Mouse (Mus musculus) limb, embryonic 14.5 days (tissue): ENCODE results near the gene Fam3a. TPM values are rescaled to one million over a fixed set of nuclear protein-coding genes. Genes with fewer than 3 reads are reported as not detected.
A peak's percentile ranks its signal among the peaks of the same experiment; 100 is the strongest.

Source experiments
- ATAC-seq: fragments of 200-750 bp; cut with Nextera tagmentation; 2 replicates; pipeline ENCODE4 v1.8.0; 2017; ENCODE audit warnings: low read depth, moderate number of reproducible peaks, moderate TSS enrichment; ENCODE audit not compliant: low FRiP score
- DNase-seq: peaks from one replicate; pipeline ENCODE4 v3.0.0-alpha.2; 2015; ENCODE audit warnings: low spot score
- H3K27ac ChIP-seq: fragments of 300-500 bp; sonication (generic); replicated peaks from 2 replicates; pipeline ENCODE4 v1.5.1; 2014; ENCODE audit warnings: low read depth, mild to moderate bottlenecking, low read length, moderate library complexity, mixed read lengths
- H3K27me3 ChIP-seq: fragments of 300-500 bp; sonication (generic); 2 replicates; pipeline ENCODE4 v1.6.1; 2014; ENCODE audit warnings: low read length, mixed read lengths; ENCODE audit not compliant: control insufficient read depth, insufficient read depth
- H3K36me3 ChIP-seq: fragments of 300-500 bp; sonication (generic); 2 replicates; pipeline ENCODE4 v1.6.1; 2014; ENCODE audit warnings: mild to moderate bottlenecking, low read length, moderate library complexity, mixed read lengths; ENCODE audit not compliant: control insufficient read depth, insufficient read depth
- H3K4me1 ChIP-seq: fragments of 300-500 bp; sonication (generic); 2 replicates; pipeline ENCODE4 v1.6.1; 2014; ENCODE audit warnings: antibody characterized with exemption, low read length, mixed read lengths; ENCODE audit not compliant: control insufficient read depth, insufficient read depth
- H3K4me2 ChIP-seq: fragments of 300-500 bp; sonication (generic); replicated peaks from 2 replicates; pipeline ENCODE4 v1.6.1; 2014; ENCODE audit warnings: low read depth, mild to moderate bottlenecking, low read length, moderate library complexity; ENCODE audit not compliant: severe bottlenecking
- H3K4me3 ChIP-seq: fragments of 300-500 bp; sonication (generic); replicated peaks from 2 replicates; pipeline ENCODE4 v1.5.1; 2014; ENCODE audit warnings: low read length
- H3K9ac ChIP-seq: fragments of 300-500 bp; sonication (generic); 2 replicates; pipeline ENCODE4 v1.6.1; 2014; ENCODE audit warnings: mild to moderate bottlenecking, low read depth, low read length, moderate library complexity; ENCODE audit not compliant: severe bottlenecking
- H3K9me3 ChIP-seq: fragments of 300-500 bp; sonication (generic); 2 replicates; pipeline ENCODE4 v1.6.1; 2016; ENCODE audit warnings: low read length; ENCODE audit not compliant: control insufficient read depth
- POLR2A ChIP-seq: fragments of 200-500 bp; IDR thresholded peaks from 2 replicates; pipeline ENCODE4 v1.8.0; 2012; ENCODE audit warnings: inconsistent platforms, mild to moderate bottlenecking, moderate library complexity, borderline replicate concordance; ENCODE audit not compliant: insufficient read depth, insufficient read length; ENCODE audit errors: extremely low read depth
- WGBS: fragments of 180-500 bp; shearing (Covaris S2); extraction: QIAGEN DNeasy Blood & Tissue Kit; methylation state at CpG from one replicate; pipeline ENCODE4 v1.1.7; 2014; 5-methylcytosine and 5-hydroxymethylcytosine counted together
- polyA plus RNA-seq, 2 experiments: library from polyadenylated mRNA; depleted of rRNA in 1 of 2; stranded (reverse) in 1 of 2; unstranded in 1 of 2; fragments of >200 nt; fragmentation: Nextera tagmentation in 1 of 2; extraction: Ambion mirVana in 1 of 2; gene quantifications; 2 replicates each; pipeline versions ENCODE4 v1.2.1 to v1.2.3; 2012 to 2014

Fam3a gene
- polyA plus RNA-seq, 2 experiments, result 39.3 to 50.6 TPM

DNA sequence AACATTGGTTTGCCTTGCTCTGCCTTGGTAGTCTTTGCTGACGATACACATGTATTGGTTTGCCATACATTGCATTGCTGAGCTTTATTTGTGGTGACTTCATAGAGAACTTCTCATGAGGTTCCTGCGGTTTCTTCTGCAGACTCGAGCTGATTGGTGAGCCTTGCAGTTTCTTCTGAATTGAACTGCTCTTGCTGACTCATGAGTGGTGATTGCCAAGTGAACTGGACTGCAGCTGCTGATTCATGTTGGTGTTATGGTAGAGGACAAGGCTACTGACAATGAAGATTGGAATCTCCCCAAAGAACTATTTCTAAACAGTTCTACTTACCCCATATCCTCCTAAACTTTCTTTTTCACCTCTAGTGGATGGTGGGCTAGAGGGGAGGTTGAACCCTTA lies 7.1 kb upstream of the Fam3a start:
- ATAC-seq (no peak), DNase-seq (no peak)
- TF ChIP-seq POLR2A, result no peak
- H3K27me3 ChIP-seq, result no peaks in the 10 kb centered on the region
- no peak overlapping the region for H3K4me3 ChIP-seq
- no peaks in the 10 kb centered on the region for H3K36me3 ChIP-seq
- H3K4me1 ChIP-seq, result no peaks in the 10 kb centered on the region
- no peak overlapping the region for H3K9ac ChIP-seq
- no peak overlapping the region for H3K4me2 ChIP-seq
- WGBS, result 83% methylated on average over 3 of the region's 3 CpGs
- H3K27ac ChIP-seq, result no peak overlapping the region
- H3K9me3 ChIP-seq, result no peaks in the 10 kb centered on the region

DNA sequence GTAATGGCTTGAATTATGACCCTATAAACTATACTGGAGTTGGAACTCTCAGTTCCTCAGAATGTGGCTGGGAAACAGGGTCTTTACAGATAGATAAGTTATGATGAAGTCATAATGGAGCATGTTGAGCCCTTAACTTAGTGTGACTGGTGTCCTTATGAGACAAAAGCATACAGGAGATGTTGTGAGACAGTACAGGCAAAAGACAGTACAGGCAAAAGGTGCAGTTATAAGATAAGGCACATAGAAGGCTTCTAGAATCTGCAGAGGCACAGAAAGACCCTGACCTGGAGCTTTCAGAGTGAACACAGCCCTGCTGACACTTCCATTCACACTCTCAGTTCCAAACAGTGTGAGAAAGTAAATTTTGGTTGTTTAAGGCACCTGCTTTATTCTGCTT lies 4.9 kb downstream of the Fam3a start:
- Histone ChIP-seq H3K4me2 (no peak overlapping the region), H3K4me1 (no peaks in the 10 kb centered on the region; the same call in 1 of the 2 replicates), H3K9me3 (no peaks in the 10 kb centered on the region), H3K9ac (no peak overlapping the region), H3K27ac (no peak overlapping the region), H3K4me3 (no peak overlapping the region), H3K36me3 (peaks cover 4% of the 10 kb centered on the region; the same call in 1 of the 2 replicates), H3K27me3 (no peaks in the 10 kb centered on the region)
- ATAC-seq (no peak), DNase-seq (no peak)
- no peak for TF ChIP-seq POLR2A

DNA sequence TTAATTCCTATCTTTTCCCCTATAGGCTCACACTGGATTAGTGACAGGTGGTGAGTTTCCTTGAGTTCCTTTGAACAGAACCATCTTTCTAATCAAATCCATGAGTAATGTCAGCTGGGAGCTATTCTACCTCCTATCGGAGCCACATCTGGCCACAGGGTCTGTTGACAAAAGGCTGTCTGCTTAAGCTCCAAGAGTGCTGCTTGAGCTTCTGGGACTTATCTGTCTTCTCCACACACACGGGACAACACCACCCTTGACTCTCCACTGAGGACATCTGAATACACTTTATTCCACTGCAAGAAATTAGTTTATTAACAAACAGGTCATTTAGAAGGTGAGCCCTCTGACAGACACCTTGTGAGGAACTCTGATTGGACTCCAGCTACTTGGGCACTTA lies 8.6 kb downstream of the Fam3a start:
- ATAC-seq (no peak), DNase-seq (no peak)
- Histone ChIP-seq H3K36me3 (peaks cover 4% of the 10 kb centered on the region; the same call in 1 of the 2 replicates), H3K4me2 (no peak overlapping the region), H3K27ac (no peak overlapping the region), H3K4me1 (no peaks in the 10 kb centered on the region), H3K9ac (no peak overlapping the region), H3K4me3 (no peak overlapping the region), H3K27me3 (no peaks in the 10 kb centered on the region), H3K9me3 (no peaks in the 10 kb centered on the region)
- 68% methylated on average over 2 of the region's 2 CpGs for WGBS
- no peak for TF ChIP-seq POLR2A

DNA sequence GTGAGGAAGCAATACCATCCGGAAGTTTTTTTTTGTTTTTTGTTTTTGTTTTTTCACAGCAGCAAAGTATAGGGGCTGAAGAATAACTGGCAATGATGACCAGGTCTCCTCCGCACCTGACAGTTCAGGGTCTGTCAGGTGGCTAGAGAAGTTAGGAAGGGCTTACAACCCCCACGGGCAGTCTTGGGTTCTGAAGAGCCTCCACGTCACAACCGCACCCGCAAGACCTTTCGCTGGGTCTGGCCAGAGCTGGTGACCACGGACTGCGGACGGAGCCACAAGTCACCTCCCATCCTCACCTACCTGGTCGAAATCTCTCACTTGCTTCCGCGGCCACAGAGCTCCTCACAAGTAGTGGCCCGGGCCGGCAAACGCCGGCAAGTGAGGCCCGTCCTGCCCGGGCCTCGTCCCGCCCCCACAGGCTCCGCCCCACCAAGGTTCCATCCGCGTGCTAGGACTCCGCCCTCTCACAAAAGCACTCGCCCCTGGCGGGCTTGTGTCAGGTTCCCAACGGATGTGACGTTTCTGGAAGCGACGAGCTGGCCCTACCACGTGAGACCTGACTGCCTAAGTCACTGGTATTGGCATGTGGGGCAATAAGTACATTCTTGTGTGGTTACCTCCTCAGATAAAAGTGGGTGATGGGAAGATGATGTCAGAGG lies 20.1 kb downstream of the Fam3a start, which contains the start of the genes Ubl4a and Slc10a3:
Gene Ubl4a, minus strand, starts transcription at position 331 of the 662 bp plus-strand sequence.
Gene Slc10a3, minus strand, starts transcription at position 462 of the 662 bp plus-strand sequence.
- DNase-seq (peak; percentile 84), ATAC-seq (peak; percentile 93)
- H3K36me3 ChIP-seq, result no peaks in the 10 kb centered on the region
- H3K4me1 ChIP-seq, result no peaks in the 10 kb centered on the region
- H3K4me3 ChIP-seq, result peak within 1 kb of the TSS; percentile 43
- H3K27me3 ChIP-seq, result no peaks in the 10 kb centered on the region
- no peak within 1 kb of the TSS for H3K27ac ChIP-seq
- WGBS, result 22% methylated on average over 32 of the region's 32 CpGs
- H3K9me3 ChIP-seq, result no peaks in the 10 kb centered on the region
- H3K4me2 ChIP-seq, result peak within 1 kb of the TSS; percentile 59
- peak within 1 kb of the TSS; percentile 52 for H3K9ac ChIP-seq
- peak; percentile 81; the same call in 1 of the 2 replicates for TF ChIP-seq POLR2A

DNA sequence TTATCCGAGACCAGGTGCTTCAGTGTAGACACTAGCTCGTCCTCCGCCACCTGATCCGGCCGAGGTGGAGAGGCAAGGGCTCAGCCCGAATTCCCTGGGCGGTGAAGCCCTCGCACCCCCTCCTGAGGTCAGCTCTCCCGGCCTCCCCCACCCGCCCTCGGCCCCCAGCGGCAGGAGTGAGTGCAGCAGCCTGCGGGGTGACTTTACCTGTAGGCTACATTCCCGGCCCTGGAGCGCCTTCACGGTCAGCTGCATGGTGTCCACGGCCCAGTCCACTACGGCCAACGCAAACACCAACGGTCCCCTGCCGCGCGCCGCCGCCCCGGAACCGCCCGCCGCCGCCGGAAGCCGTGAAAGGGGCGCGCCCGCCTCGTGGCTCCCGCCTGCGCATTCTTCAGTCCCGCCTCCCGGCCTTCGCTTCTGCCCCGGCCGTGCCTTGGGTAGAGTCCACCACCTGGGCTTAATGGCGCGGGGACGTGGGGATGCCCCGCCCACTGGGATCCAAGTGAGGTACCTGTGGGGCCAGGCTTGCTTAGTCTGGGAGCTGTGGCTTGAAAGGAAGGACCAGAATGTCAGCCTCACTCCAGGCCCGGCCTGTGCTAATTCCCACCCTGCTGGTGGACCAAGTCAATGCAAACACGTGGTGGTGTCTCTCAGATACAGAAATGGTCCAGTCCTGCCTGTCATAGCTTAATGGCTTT lies 24.7 kb downstream of the Fam3a start:
- H3K4me1 ChIP-seq, result no peaks in the 10 kb centered on the region
- H3K4me2 ChIP-seq, result peak overlapping the region; percentile 58
- peak overlapping the region; percentile 28 for H3K27ac ChIP-seq
- H3K9ac ChIP-seq, result peak overlapping the region; percentile 71
- DNase-seq (peak; percentile 49), ATAC-seq (peak; percentile 85)
- H3K27me3 ChIP-seq, result no peaks in the 10 kb centered on the region
- H3K36me3 ChIP-seq, result peaks cover 13% of the 10 kb centered on the region
- WGBS, result 15% methylated on average over 31 of the region's 49 CpGs
- H3K9me3 ChIP-seq, result no peaks in the 10 kb centered on the region
- no peak; the same call in 1 of the 2 replicates for TF ChIP-seq POLR2A
- peak overlapping the region; percentile 54 for H3K4me3 ChIP-seq
